Comparison of ENCODE assay signal across 26 mouse cellular contexts in the genomic region with DNA sequence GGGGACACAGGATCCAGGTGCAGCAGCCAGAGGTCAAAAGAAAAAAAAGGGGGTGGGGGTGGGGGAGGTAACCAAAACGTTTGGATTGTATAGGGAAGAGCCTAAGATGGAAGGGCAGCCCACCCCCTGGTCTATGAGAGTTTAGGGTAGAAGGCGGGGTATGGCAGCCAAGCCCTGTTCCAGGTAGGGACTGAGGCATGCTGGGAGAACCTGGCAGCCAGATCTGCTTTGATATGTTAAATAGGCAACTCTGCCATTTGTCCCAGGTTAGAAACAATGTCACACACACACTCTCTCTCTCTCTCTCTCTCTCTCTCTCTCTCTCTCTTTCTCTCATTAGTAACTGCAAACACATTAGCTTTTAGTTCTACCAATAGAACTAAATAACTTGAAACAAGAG.
"Had no signal": no experiment of that assay in that cellular context is flagged by ENCODE, and none has a peak within 500 bp of the region (broad histone marks: within the 10 kb centered on the region; RNA-seq: fewer than 3 reads in every experiment).

No protein-coding gene starts in this region.

- H3K27ac ChIP-seq: gastrocnemius, adult 2 months; heart, adult 2 months; heart, embryonic 10.5 days; hindbrain, embryonic 10.5 days; hindbrain, embryonic 12.5 days; hindbrain, embryonic 14.5 days; intestine, embryonic 15.5 days; layer of hippocampus, adult 2 months; limb, embryonic 13.5 days; limb, embryonic 15.5 days; liver, embryonic 13.5 days; liver, embryonic 15.5 days had no signal

- H3K4me3 ChIP-seq: gastrocnemius, adult 2 months; heart, adult 2 months; heart, embryonic 10.5 days; heart, embryonic 12.5 days; hindbrain, embryonic 10.5 days; hindbrain, embryonic 12.5 days; intestine, embryonic 15.5 days; layer of hippocampus, adult 2 months; limb, embryonic 13.5 days; limb, embryonic 15.5 days; liver, embryonic 13.5 days; liver, embryonic 15.5 days had no signal

- DNase-seq: gastrocnemius, adult 2 months; gastrocnemius, postnatal 10 days; gastrocnemius, postnatal 25 days; heart, adult 2 months; heart, postnatal 10 days; heart, postnatal 4 days; kidney, adult 18-20 months; kidney, adult 8-10 months; kidney, postnatal 10 days; kidney, postnatal 25 days; kidney, postnatal 4 days; left cerebral cortex, postnatal 4 days; liver, embryonic 13.5 days had no signal

- H3K4me2 ChIP-seq: heart, embryonic 12.5 days; hindbrain, embryonic 12.5 days; hindbrain, embryonic 14.5 days; intestine, embryonic 15.5 days; limb, embryonic 13.5 days; limb, embryonic 15.5 days; liver, embryonic 13.5 days; liver, embryonic 15.5 days had no signal

- H3K9ac ChIP-seq: heart, embryonic 12.5 days; hindbrain, embryonic 12.5 days; hindbrain, embryonic 14.5 days; intestine, embryonic 15.5 days; limb, embryonic 13.5 days; limb, embryonic 15.5 days; liver, embryonic 13.5 days; liver, embryonic 15.5 days had no signal

- H3K4me1 ChIP-seq: intestine, embryonic 15.5 days had no signal

- ATAC-seq: hindbrain, embryonic 16.5 days; inflammation-experienced regulatory T-cells, adult 6 months; intestine, embryonic 15.5 days; intestine, postnatal 0 days had no signal

- H3K9me3 ChIP-seq: heart, embryonic 10.5 days; heart, embryonic 12.5 days; hindbrain, embryonic 10.5 days; hindbrain, embryonic 12.5 days; intestine, embryonic 15.5 days; limb, embryonic 13.5 days; limb, embryonic 15.5 days; liver, embryonic 13.5 days; liver, embryonic 15.5 days had no signal

- H3K36me3 ChIP-seq: heart, embryonic 10.5 days; heart, embryonic 12.5 days; hindbrain, embryonic 10.5 days; hindbrain, embryonic 12.5 days; intestine, embryonic 15.5 days; limb, embryonic 13.5 days; limb, embryonic 15.5 days; liver, embryonic 13.5 days; liver, embryonic 15.5 days had no signal

- H3K27me3 ChIP-seq: heart, embryonic 12.5 days; hindbrain, embryonic 12.5 days; intestine, embryonic 15.5 days; limb, embryonic 13.5 days; limb, embryonic 15.5 days; liver, embryonic 13.5 days; liver, embryonic 15.5 days had no signal
